Mouse (Mus musculus): ENCODE results near the gene Pacsin2.
"Not testable (repeated sequence)": the region's sequence is repeated elsewhere in the genome, so short reads cannot be mapped to it uniquely, and the experiment has no call there.

Pacsin2 gene

DNA sequence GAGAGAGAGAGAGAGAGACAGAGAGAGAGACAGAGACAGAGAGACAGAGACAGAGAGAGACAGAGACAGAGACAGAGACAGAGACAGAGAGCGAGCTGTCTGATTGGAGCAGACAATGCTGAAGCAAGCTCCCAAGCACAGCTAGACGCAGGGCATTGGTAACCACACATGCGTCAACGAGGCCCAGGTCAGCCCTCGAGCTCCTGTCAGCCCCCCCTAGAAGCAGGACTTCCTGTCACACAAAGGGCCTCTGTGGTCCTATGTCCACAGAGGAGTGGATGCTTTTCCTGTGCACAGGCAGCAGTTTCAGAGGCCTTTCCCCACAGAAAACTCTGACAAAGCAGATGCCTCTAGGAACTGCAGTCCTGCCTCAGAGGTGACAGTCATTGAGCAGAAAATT, 38.6 kb downstream of the Pacsin2 start:
- intact Hi-C loops (cut with DNase I): no loop called here

DNA sequence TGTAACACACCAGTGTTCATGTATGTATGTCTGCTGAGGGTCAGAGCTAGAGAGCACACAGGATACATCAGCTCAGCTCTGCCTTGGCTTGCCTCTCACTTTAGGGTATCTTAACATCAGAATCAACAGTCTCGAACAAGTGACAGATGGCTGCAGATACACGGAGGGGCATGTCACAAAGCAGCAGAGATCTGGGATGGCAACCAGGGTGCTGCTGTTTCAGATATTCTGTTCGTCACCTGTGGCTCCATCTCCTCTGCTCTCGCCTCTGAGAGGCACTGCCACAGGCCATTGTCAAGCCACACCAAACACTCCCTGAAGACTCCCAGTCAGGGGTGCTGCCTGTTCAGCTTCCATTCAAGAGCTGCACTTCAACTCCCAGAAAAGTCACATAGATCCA, 39.1 kb downstream of the Pacsin2 start:
- intact Hi-C loops (cut with DNase I): no loop called here

DNA sequence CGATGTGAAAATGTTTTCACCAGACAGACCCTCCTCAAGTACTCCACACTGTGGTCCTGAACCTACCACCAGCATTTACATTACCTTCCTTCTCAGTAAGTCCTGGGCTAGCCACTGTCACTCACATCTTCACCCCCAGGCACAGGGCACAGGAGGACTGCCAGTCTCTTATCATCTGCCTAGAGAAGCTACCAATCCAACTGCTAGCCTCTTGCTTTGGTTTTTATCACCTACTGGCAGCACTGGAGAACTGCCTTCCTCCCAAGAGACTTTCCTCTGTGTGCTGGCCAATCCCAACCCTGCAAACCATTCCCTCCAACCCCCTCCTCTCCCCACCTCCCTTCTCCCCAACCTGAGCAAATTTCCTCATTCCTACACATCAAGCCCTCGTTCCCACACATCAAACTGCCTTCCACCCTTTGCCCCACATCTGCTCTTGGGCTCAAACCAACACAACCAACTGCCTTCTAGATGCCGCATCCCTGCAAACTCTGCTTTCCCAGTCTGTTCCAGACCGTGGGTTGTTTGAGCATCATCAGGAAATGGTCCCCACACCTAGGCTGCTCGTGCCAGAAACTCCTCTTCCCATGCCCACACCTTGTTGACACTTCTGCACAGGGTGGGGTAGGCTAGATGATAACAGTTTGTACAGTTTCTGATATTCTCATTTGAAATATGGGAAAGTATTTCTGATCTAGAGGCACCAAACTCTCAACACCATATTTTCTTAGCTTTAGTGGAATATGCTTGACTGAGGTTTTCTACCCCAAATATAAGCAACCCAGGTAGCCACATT, 40.6 kb downstream of the Pacsin2 start:
- intact Hi-C loops (cut with DNase I): no loop called here

DNA sequence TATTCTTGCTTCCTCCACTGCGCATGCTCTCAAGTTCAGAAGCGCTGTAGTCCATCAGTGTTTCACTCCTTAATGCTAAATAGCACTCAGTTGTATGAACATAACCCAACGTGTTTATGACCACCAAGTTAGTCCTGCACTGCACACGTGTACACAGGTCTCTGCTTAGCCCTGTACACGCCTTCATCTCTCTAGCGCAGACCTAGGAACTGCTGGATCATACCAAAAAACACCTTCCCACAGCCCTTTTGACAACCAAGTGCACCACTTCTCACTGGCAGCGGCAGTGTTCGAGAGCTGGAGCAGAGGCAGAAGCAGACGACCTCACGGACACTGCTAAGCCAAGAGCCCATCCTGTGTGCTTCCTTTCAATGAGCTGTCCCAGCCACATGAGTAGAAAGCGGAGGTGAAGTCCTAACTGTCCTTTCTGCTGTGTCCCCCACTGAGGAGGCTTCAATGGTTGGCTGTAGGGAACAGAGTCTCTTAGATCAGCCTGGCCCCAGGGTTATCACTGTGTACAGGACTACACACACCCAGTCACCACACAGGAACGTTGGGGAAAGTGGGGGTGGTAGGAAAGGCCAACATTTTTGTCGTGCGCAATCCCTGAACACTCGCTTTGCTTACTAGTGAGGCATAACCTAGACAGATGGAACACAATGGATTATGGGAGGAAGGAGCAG, 42.0 kb downstream of the Pacsin2 start:
- intact Hi-C loops (cut with DNase I): no loop called here

DNA sequence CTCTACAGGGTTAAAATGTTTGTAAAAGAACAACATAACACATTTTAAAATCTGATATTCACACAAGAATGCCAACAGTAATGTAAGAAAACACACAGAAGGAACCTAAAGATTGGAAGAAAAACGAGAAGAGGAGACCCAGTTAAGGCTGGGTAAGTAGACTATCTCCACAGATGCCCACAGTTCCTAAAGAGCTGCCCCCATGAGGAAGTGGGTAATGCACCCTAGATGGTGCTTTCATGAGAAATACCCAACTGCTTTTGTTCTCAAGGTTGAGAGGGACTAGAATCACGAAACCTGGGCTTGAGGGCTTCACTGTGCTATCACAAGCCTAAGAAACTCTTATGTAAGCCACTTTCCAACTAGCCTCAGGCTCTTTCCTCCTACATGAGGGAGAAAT, 44.8 kb downstream of the Pacsin2 start:
- intact Hi-C loops (cut with DNase I): no loop called here

DNA sequence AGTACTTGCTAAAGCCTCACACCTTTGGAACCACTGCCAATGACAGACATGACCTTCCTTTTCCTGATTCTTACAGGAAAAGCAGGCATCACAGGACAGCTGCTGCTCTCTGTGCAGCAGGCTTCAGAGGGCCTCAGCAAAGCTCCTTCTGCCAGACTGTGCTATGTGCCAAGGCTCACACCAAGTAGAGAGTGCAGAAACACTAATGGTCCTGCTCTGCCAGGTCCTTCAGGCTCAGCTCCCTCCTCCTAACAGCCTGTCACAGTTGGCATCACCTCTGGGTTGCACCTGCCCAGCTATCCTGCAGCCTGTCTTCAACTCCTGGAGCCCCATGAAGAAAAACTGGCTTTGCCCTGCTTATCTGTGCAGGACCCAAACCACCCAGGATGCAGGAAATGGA, 45.7 kb downstream of the Pacsin2 start:
- intact Hi-C loops (cut with DNase I): no loop called here

DNA sequence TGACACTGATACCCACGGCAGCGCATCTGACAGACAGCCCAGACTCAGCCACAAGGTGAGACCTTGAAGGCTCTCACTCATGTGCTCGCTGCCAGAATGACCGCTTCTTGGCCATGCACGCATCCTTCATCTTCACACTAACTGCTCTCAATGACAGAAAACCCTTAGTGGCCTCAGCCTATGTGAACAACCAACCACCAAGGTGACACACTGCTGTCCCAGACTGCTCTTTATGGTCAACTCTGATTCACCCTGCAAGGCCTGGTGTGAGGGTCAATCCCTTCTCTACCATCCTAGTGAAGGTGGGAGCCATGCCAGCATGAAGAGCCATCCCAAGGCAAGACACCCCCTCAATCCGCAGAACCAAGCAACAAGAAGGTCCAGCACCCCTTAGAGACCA, 46.5 kb downstream of the Pacsin2 start:
- intact Hi-C loops (cut with DNase I): no loop called here

DNA sequence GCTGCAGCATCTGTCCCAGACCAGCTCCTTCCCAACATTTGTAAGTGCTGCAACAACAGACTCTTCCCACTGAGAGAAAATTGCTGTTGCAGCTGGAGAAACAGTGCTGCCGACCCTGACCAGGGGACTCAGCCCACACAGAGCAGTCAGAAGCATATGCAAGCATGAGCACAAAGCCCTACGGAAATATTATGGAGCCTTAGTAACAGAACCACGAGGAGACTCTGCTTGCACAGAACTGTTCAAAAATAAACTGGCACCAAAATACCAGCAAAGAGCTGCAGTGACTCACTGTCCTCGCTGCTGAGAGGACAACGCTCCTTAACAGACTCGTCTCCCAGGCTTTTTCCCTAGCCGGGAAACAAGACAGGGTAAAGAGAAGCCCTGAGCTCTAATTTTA, 47.0 kb downstream of the Pacsin2 start:
- intact Hi-C loops (cut with DNase I): no loop called here

DNA sequence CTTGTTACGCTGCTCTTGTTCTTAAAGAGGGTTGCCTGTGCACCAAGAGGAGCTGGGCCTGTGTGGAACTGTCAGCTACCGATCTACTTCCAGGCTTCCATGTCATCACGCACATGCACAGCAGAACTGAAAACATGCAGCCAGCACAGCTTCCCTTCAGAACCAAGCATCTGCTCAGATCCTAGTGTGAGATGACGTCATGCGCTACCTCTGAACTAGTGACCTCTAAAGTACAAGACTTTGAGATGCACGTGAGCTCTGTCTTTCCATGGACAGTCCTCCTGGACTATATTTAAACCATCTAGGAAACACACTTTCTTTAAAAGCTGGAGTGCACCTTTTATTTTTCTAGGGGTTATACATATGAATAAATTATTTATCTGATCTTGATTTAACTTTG, 49.0 kb downstream of the Pacsin2 start:
- intact Hi-C loops (cut with DNase I): no loop called here

DNA sequence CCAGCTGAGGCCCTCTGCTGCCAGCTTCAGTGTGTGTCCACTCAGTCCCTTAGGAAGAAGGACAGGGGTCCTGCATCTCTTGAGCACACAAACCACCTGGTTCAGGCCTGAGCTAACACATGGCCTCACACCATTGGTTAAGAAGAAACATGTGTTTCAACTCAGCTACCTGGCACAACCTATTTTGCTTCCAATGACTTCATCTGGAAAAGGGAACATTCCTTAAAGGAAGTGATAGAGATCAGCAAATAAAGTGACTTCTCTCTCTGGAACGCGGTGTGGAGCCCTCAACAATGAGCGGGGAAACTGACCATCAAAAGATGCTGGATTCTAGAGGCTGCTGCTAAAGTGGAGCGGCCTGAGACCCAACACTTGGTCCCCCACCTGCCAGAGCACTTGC, 52.8 kb downstream of the Pacsin2 start:
- intact Hi-C loops (cut with DNase I): no loop called here

DNA sequence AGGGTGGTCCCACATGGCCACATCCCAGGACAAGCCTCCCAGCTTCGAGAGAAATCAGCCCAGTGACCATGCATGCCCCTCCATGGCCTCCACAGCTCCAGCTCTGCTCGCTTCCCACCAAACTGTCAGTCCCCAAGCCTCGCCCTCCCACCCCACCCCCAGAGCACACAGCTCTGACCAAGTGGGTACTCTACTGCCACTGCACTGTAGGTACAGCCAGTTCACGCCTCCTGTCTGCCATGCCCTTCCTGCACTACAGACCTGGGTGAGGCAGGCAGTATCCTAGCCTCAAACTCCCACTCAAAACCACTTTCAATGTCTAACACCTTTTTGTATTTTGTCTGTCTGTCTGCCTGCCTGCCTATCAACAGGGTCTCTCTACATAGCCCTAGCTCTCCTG, 53.7 kb downstream of the Pacsin2 start:
- intact Hi-C loops (cut with DNase I): no loop called here

DNA sequence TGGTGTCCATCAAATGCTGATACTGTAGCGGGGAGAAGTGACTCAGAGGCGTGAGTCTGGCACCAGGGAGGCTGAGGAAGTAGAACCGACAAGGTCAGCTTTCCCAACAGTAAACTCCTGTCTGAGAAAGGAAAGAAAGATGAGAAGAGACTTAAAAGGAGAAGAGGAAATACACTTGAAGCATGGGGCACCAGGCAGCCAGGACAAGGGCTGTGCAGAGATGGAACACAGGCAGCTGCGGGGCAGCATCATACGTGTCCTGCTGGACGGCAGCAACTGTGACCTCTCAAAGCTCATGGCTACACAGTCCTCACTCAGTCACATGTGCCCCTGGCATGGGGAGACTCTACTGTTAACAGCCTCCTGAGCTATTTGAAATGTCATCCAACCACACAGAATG, 54.1 kb downstream of the Pacsin2 start:
- intact Hi-C loops (cut with DNase I): no loop called here

DNA sequence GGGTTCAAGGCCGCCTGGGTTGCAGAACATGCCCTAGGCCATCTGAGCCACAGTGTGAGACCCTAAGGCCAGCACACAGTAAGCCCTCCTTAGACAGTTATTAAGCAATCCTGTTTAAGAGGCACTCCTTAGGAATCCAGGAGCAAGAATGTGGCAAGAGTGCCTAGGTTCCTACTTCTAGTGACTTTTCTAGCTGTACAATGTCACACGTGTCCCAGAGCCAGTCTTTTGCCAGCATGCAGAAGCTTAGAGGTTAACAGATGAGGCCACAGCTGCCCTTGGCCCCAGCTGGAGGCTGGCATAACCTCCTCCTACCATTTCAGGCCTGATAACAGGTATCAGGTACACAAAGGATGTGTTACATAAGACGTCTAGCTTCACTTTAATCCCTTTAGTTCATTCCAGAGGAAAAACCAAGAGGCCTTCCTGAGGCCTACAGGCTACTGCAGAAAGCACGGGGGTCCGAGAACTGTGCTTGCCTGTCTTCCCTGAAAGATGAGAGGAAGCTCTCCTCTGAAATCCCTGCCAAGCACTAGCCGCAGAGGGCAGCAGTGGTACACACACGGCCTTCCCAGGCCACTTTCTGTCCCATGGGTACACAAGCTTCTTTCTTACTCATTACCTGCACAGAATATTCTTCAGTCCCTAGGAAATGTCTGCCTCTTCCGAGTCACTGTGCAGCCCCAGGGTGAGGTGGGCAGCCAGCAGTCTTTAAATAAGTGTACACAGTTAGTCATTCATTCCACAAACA, 55.5 kb downstream of the Pacsin2 start:
- intact Hi-C loops (cut with DNase I): no loop called here

DNA sequence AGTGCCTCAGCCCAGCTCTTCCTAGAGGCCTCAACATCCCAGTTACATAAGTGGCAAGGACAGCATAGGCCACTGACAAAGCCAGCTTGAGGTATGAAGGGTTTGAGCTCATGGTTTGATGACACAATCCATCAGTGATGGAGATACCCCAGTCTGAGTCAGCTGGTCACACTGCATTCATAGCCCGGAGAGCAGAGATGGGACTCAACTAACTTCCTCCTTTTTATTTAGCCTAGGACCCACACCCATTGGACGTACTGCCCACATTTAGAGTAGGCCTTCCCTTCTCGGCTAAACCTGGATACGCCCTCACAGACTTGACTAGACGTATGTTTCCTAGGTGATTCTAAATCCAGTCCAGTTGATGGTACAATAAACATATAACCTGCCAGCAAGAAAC, 56.2 kb downstream of the Pacsin2 start:
- intact Hi-C loops (cut with DNase I): no loop called here

DNA sequence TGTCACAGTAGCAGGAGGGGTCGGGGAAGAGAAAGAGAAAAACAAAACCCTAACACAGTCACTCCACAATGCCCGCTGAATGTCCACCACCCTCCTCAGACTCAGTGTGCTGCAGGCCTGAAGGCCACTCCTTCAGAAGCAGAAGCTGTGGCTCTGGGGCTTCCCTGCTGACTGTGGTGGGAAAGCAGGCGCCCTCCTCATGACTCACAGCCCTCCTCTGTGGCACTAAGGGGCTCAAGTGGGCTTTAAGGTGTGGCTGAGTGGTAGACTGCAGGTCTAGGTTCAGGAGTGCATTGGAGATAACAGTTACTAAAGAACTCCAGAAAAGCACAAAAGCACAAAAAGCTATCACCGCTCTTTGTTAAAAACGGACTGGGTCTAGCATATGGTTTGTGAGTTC, 56.9 kb downstream of the Pacsin2 start:
- intact Hi-C loops (cut with DNase I): no loop called here

DNA sequence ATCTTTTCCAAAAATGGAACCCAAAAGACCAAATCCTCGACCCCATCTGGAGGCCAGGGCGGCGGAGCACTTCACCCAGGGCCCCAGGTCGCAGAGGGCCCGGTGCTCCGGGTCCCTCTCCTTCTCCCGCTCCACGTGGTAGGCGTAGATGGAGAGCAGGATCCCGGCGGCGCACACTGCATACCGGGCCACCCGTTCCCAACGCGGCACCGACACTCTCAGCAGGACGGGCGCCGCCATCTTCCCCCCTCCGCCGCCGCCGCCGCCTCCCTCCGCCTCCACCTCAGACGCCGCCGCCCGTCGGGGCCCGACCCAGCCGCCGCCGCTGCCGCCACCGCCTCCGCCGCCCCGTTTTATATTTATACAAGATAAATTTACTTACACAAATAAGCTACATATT, 58.5 kb downstream of the Pacsin2 start:
- intact Hi-C loops (cut with DNase I): not testable (repeated sequence)

DNA sequence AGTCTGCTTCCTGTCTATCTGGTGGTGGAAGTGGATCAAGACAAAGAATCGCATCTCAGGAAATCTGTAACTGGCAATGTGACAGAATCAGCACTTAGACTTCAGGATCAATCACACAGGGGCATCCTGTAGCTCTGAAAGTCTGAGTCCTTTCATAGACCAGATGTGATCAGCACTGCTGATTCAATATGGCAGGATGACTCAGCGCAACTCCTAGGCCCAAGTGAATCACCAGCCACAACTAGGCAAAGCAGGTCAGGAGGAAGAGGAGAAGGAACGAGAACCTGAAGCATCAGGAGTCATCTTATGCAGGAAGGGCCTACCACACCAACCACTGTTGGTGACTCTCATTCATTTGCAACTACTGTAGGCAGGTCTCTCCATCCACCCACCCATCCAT, 60.4 kb downstream of the Pacsin2 start:
- intact Hi-C loops (cut with DNase I): no loop called here

DNA sequence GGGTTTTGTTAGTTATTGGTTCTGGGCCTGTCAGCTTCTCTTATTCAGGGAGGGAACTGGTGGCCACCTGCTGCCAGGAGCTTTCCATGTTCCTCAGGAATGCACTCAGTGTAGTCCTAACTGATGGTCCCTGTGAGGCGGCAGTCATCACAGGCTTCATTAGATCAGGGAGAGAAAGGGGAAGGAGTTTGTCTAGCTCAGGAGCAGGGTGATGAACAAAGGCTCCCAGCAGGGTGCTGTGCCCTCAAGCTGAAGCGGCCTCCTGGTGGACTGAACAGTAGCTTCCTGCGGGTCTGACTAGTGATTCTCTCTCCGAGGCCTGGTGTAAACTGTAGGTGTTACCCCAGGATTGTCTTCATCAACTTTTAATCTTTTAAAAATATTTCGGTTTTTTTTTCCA, 61.4 kb downstream of the Pacsin2 start:
- intact Hi-C loops (cut with DNase I): no loop called here

DNA sequence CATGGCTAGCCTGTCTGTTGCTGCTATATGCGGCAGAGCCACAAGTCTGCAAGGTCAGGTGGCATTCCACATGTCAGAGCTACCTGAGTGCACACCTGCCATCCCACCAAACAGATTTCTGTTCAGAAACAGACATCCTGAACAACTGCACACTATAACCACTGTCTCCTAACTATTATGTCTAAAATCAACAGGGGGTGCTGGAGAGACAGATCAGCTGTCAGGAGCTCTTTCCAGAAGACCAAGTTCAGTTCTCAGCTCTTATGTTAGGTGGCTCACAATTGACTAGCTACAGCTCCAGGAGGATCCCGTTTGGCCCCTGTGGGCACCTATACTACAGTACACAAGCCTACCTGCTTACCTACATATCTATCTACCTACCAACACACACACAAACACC, 71.7 kb downstream of the Pacsin2 start:
- intact Hi-C loops (cut with DNase I): no loop called here

DNA sequence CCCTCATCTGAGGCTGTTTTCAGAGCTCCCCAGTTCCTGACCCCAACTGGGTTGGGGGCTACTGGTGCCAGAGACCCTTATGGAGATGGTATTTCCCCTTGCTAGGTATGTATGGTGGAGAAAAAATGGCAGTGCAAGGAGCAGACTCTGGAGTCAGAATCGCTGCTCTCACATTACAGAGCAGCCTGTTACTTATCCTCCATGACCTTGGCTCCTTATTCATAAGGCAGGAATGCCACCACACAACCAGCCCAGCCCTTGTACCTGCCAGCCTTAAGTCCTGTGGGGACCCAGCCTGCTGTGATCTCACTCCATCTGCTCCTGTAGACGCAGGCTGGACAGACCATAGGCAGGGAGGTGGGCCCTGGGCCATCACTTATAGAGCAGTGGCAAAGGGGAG, 76.5 kb downstream of the Pacsin2 start:
- intact Hi-C loops (cut with DNase I): loop anchor here (5.0 kb wide), 1 partner anchor 94 kb away; no protein-coding TSS in a partner anchor

DNA sequence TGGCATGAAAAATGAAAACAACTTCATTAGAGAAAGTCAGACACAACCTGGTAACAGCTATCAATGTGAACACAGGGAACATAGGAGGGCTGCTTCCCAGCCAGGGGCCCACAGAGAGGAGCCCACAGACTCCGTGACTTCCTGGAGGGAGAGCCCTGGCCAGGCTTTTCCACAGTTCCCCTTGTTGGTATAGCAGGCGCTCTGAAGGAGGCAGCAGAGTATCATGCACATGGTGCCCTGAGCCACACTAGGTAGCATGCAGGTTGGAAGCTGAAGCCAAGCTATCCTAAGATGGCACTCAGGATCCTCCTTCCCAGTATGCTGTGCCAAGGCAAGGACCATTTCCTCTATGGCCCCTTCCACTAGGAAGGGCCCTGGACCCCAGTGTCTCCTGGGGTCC, 80.8 kb downstream of the Pacsin2 start:
- intact Hi-C loops (cut with DNase I): no loop called here

DNA sequence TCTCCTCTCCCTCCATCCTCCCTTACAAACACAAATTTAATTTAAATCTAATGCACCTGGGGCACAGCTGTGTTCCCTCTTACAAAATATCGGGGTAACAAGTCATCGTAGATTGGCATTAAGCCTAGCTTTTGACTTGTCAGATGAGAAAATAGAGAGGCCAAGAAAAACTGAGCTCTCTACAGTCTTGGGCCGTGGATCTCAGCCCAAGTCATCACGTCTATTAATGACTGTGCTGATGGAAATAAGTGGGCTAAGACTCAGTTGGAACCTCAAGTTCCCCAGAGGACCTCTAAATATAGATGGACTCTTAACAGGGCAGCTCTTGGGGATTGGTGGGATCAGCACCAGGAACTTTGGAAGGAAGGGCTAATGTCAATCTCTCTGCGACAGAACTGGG, 81.3 kb downstream of the Pacsin2 start:
- intact Hi-C loops (cut with DNase I): no loop called here
